Mouse (Mus musculus) left cerebral cortex, postnatal 10 days (tissue): ENCODE data around the gene Cip2a. TPM values are rescaled to one million over a fixed set of nuclear protein-coding genes. Genes with fewer than 3 reads are reported as not detected.

Source experiments
- DNase-seq, 2 experiments: peaks; one replicate each; pipeline ENCODE4 v3.0.0; 2021 to 2022; ENCODE audit warnings: low spot score in 2 of 2, mixed read lengths in 1 of 2; ENCODE audit errors: extremely low spot score in 1 of 2
- intact Hi-C: fragments of 180-260 bp; cut with DNase I; formaldehyde crosslinking; loops from one replicate; pipeline ENCODE4 v1.15.1; 2025
- total RNA-seq, 2 experiments: library from RNA; stranded (reverse); gene quantifications; 2 replicates each; pipeline ENCODE4 v1.2.3; 2021

Gene Cip2a
- 1 to 10 TPM; 3.6 to 5.3 TPM for total RNA-seq

- peak; percentile 92 to 97 for DNase-seq
- intact Hi-C loops: no loop called here
Observed at GRCm38 (mm10) chr16:48993559-48994342, at the start of gene Cip2a, which contains the start of gene Dzip3. TSS of gene Cip2a (plus strand) at chr16:48994185. TSS of gene Dzip3 (minus strand) at chr16:48994165.

- intact Hi-C loops: no loop called here
Observed at GRCm38 (mm10) chr16:48972996-48973395, 21.0 kb upstream of the Cip2a start.

GRCm38 (mm10) chr16:48973548-48973947, 20.4 kb upstream of the Cip2a start:
- intact Hi-C loops: no loop called here
- no peak for DNase-seq

More at GRCm38 (mm10) chr16:48972996-48973395, 21.0 kb upstream of the Cip2a start:
- no peak for DNase-seq

GRCm38 (mm10) chr16:48979965-48980364, 14.0 kb upstream of the Cip2a start:
- intact Hi-C loops: loop anchor here (5.0 kb wide), 2 partner anchors 33 to 48 kb away; no protein-coding TSS in a partner anchor

DNA sequence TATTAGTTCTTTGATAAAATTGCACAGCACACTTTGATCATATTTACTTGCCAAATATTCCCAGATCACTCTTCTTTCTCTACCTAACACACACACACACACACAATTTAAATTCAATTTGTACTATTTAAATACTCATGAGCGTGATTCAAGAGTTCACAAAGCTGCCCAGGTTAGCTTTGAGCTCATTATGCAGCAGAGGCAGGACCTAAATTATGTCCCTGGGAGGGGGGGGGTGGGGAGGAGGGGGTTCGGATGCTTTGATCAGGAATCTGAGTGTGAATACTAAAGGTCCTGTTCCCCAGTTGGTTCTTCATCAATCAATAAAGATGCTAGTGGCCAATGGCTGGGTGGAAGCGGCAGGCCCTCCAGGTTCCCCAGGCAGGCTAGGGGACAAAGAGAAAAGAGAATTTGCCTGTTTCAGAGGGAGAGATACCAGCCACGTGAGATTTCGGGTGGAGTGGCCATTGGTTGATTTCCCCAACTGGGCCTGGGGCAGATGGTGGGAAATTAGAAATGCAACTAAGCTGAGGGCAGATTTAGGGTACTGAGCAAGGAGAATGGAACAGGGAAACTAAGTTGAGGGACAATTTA, 8.9 kb upstream of the Cip2a start:
- intact Hi-C loops: no loop called here
- no peak for DNase-seq

More at GRCm38 (mm10) chr16:48979965-48980364, 14.0 kb upstream of the Cip2a start:
- no peak for DNase-seq

DNA sequence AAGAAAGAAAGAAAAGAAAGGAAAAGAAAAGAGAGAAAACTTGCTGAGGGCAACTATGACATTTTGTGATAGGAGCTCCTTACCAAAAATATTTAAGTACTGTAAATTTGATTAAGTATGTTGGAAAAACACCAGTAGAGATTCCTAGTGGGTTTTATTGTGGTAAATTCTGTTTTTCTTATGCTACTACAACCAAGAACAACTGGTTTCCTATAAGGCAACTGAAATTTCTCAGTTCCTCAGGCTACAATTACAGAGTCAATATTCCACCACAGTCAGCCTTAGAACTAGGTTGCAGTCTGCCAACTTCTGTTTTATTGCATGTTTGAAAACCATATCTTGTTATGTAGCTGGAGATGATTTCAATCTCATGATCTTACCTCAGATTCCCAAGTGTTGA, 4.3 kb upstream of the Cip2a start:
- intact Hi-C loops: no loop called here

GRCm38 (mm10) chr16:48992437-48993230, 1.4 kb upstream of the Cip2a start:
- intact Hi-C loops: no loop called here
- DNase-seq: no peak

More for the DNA sequence above, 4.3 kb upstream of the Cip2a start:
- no peak for DNase-seq

- intact Hi-C loops: no loop called here
- no peak for DNase-seq
Observed at GRCm38 (mm10) chr16:48993231-48993558, 790 bp upstream of the Cip2a start.

GRCm38 (mm10) chr16:48994343-48994693, 333 bp downstream of the Cip2a start:
- no peak for DNase-seq
- intact Hi-C loops: no loop called here

GRCm38 (mm10) chr16:49004151-49004550, 10.2 kb downstream of the Cip2a start:
- DNase-seq: no peak
- intact Hi-C loops: no loop called here

- intact Hi-C loops: loop anchor here (2.0 kb wide), 1 partner anchor 304 kb away; no protein-coding TSS in a partner anchor
- DNase-seq: no peak
Observed at GRCm38 (mm10) chr16:49016620-49017332, 22.8 kb downstream of the Cip2a start.

DNA sequence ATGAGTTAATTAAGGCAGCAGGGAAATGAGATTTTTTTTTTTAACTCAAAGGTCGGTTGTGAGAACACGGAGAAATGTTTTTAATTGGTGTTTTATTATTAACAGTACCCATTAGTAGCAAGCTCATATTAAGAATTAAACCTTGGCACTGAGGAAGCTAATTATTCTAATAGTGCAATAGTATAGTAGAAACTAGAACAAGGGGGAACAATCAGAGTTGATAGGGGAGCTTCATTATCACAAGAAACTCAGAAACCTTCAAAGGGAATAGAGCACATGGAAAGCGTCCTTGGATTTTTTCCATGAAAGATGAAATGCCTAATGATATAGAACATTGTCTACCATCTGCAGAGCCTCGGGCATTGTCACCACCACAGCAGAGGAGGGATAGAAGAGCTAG, 41.9 kb downstream of the Cip2a start:
- DNase-seq: no peak

GRCm38 (mm10) chr16:49037771-49038170, 43.8 kb downstream of the Cip2a start:
- intact Hi-C loops: loop anchor here (10.0 kb wide), 1 partner anchor 117 kb away; no protein-coding TSS in a partner anchor
- peak in 1 of 2 experiments; percentile 5 for DNase-seq

More for the DNA sequence above, 41.9 kb downstream of the Cip2a start:
- intact Hi-C loops: loop anchor here (10.0 kb wide), 1 partner anchor 119 kb away; no protein-coding TSS in a partner anchor

DNA sequence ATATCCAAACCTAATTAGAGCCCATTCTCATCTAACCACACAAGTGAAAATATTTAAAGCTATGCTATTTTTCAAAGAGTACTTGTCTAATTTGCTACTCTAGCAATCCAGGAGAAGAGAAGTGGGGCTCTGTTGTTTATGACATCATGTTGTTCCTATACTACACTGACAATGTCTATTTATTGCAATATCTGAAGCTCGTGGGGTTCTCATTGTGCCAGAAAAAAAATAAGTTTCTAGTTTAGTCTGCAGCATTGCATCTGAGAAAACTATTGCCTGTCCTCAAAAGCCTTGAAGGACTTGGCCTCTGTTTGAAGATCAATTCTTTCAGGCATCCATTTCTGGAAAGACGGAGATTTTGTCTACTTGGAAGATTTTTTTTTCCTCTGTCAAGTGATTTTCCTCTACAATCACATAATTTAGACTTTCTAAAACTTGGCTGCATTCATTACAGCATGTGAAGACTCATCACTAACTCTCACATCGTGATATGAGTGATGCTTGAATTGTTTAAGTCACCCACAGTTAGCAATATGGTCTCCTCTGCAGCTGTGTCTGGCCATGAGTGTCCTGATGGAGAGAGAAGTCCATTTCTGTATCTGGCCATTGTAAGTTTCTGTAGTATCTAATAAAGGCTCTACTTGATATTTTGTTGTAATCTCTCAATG, 46.7 kb downstream of the Cip2a start:
- intact Hi-C loops: no loop called here
- DNase-seq: no peak

DNA sequence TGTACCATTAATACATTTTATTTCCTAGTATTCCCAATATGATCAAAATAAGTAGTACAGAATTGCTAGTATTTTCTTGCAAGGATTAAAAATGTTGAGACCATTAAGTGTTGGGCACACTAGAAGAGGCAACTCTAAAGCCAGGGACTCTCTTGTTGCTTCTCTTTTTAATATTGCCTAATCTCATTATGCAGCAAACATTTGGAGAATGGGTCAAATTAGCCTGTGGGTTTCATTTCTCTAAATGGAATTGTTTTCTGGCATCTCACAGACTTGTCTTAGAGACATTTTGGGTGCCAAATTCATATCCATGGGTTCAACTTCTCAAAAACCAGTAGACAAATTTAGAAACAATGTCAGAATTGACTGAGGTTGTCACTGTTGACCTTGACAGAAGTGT, 55.2 kb downstream of the Cip2a start:
- intact Hi-C loops: no loop called here

GRCm38 (mm10) chr16:49057186-49057585, 63.2 kb downstream of the Cip2a start, which contains the start of gene Myh15:
TSS of gene Myh15 (plus strand) at chr16:49057486.
- no peak for DNase-seq
- intact Hi-C loops: no loop called here

More for the DNA sequence above, 55.2 kb downstream of the Cip2a start:
- no peak for DNase-seq
